Mouse (Mus musculus): ENCODE data around the gene Zfp758. TPM values are rescaled to one million over a fixed set of nuclear protein-coding genes. Genes with fewer than 3 reads are reported as not detected.
"Not testable (repeated sequence)": the region's sequence is repeated elsewhere in the genome, so short reads cannot be mapped to it uniquely, and the experiment has no call there.

The Zfp758 gene
- polyA plus RNA-seq (2014; fragmentation: Nextera tagmentation; extraction: Ambion mirVana), result 8.5 and 9.0 TPM in 2 replicates

DNA sequence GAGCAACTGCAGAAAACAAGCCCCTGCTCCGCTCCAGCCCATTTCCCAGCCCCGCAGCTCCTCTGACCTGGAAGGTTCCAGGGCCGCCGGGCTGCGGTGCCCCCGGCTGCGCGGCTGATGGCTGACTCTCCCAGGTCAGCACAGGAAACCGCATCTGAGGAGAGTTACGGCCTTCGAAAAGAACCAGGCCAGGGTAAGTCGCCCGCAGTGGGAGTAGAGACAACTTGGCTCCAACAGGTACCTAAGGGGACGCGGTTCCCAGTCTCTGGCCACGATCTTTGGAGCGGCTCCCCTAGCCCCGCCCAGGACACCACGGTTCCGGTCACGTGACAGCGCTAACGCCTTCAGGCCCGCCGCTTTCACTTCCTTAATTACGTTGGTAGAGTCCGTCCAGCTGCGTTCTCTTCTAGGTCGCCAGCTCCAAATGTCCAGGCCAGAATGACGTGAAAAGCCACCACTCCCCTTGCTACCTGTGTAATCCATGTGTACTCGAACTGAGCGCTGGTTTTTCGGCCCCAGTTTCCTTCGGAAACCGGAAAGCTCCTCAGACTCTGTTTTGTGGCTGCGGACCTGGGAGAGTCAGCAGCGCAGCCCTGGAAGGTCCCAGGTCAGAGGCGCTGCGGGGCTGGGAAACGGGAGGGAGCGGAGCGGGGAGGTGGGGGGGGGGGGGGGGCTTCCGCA is at the start of gene Zfp758, which contains the start of gene Zfp944:
Zfp758 (plus strand) TSS at position 353 of the 681 bp plus-strand sequence.
Zfp944 (minus strand) TSS at position 300 of the 681 bp plus-strand sequence.
- DNase-seq (ENCODE audit: low spot score) (peak; percentile 68), ATAC-seq (ENCODE audit: insufficient number of reproducible peaks, low FRiP score, low TSS enrichment, low read depth) (peak; percentile 98)
- H3K36me3 ChIP-seq (ENCODE audit: control insufficient read depth, insufficient read depth, low read length); H3K4me1 ChIP-seq (ENCODE audit: control insufficient read depth, insufficient read depth, low read length); H3K9me3 ChIP-seq (ENCODE audit: control insufficient read depth, low read length); H3K27ac ChIP-seq (replicated peaks; ENCODE audit: low read depth, low read length); H3K27me3 ChIP-seq (ENCODE audit: control insufficient read depth, insufficient read depth, low read length): not testable (repeated sequence)
- Histone ChIP-seq H3K4me3 (ENCODE audit: low read depth, low read length) (peak within 1 kb of the TSS; percentile 53), H3K9ac (ENCODE audit: low read length) (peak within 1 kb of the TSS; percentile 58), H3K4me2 (ENCODE audit: low read depth, severe bottlenecking) (peak within 1 kb of the TSS; percentile 41)
- WGBS, result under 1% methylated on average over 27 of the region's 43 CpGs

DNA sequence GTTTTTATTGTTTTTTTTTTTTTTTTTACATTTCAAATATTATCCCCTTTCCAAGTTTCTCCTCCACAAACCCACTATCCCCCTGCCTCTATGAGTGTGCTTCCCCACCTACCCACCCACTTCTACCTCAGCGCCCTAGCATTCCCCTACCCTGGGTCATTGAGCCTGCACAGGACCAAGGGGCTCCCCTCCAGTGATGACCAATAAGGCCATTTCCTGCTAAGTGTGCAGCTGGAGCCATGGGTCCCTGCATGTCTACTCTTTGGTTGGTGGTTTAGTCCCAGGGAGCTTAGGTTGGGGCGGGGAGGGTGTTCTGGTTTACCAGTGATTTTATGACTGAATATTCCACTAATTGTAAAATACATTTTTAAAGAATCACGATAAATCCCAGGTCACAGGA is 47.0 kb upstream of the Zfp758 start:
- H3K9me3 ChIP-seq (ENCODE audit: control insufficient read depth, low read length); H3K27ac ChIP-seq (replicated peaks; ENCODE audit: low read depth, low read length); H3K36me3 ChIP-seq (ENCODE audit: control insufficient read depth, insufficient read depth, low read length); H3K27me3 ChIP-seq (ENCODE audit: control insufficient read depth, insufficient read depth, low read length); DNase-seq (ENCODE audit: low spot score); H3K4me1 ChIP-seq (ENCODE audit: control insufficient read depth, insufficient read depth, low read length): not testable (repeated sequence)
- Histone ChIP-seq H3K4me3 (ENCODE audit: low read depth, low read length) (peak overlapping the region; percentile 52), H3K4me2 (ENCODE audit: low read depth, severe bottlenecking) (peak overlapping the region; percentile 34), H3K9ac (ENCODE audit: low read length) (peak overlapping the region; percentile 57)
- ATAC-seq (ENCODE audit: insufficient number of reproducible peaks, low FRiP score, low TSS enrichment, low read depth), result peak; percentile 33; the same call in 1 of the 2 replicates
- 5% methylated on average over 3 of the region's 3 CpGs for WGBS

DNA sequence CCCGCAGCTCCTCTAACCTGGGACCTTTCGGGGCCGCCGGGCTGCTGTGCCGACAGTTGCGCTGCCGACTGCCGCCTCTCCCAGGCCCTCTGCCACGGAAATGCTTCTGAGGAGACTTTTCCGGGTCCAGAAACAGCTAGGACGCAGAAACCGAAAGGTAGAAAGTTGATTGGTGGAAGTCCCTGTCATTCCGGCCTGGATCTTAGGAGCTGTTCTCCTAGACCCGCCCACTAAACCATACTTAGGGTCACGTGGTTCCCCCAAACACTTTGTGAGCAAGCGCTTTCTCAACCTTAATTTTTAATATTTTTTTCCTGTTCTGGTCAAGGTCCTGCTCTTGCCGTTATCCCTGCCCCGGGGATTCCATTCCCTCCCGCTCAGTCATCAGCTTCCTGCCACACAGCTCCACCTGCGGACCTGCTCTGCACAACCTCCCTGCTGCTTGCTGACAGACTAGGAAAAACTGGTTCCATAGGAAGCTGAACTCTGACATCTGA is 46.5 kb upstream of the Zfp758 start, which contains the start of gene CT030661.1:
CT030661.1 (minus strand) TSS at position 108 of the 497 bp plus-strand sequence.
- Histone ChIP-seq H3K4me3 (ENCODE audit: low read depth, low read length) (peak within 1 kb of the TSS; percentile 52), H3K9ac (ENCODE audit: low read length) (peak within 1 kb of the TSS; percentile 57), H3K4me2 (ENCODE audit: low read depth, severe bottlenecking) (peak within 1 kb of the TSS; percentile 34)
- DNase-seq (ENCODE audit: low spot score), result peak; percentile 85
- not testable (repeated sequence) for H3K27ac ChIP-seq (replicated peaks; ENCODE audit: low read depth, low read length); H3K4me1 ChIP-seq (ENCODE audit: control insufficient read depth, insufficient read depth, low read length); H3K27me3 ChIP-seq (ENCODE audit: control insufficient read depth, insufficient read depth, low read length); H3K9me3 ChIP-seq (ENCODE audit: control insufficient read depth, low read length); H3K36me3 ChIP-seq (ENCODE audit: control insufficient read depth, insufficient read depth, low read length)
- peak; percentile 99 for ATAC-seq (ENCODE audit: insufficient number of reproducible peaks, low FRiP score, low TSS enrichment, low read depth)
- 0% methylated on average over 20 of the region's 20 CpGs for WGBS

DNA sequence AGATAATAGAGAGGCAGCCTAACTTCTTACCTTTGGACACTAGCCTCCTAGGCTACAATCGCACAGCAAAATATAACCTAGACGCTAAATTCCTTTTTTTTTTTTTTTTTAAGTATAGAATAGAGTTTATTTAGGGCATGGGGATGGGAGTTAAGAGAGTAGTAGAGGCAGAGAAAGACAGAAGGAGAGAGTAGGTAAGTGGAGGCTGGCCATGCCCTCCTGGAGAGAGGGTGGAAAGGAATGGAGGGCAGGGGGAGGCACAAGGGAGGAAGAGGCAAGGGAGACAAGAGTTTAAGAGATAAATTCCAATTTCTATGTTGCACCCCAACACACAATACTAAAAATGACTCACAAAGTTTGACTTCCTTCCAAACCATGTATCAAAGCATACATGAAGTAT is 46.0 kb upstream of the Zfp758 start:
- not testable (repeated sequence) for H3K4me1 ChIP-seq (ENCODE audit: control insufficient read depth, insufficient read depth, low read length); H3K36me3 ChIP-seq (ENCODE audit: control insufficient read depth, insufficient read depth, low read length); H3K9me3 ChIP-seq (ENCODE audit: control insufficient read depth, low read length); H3K9ac ChIP-seq (ENCODE audit: low read length); DNase-seq (ENCODE audit: low spot score); H3K27ac ChIP-seq (replicated peaks; ENCODE audit: low read depth, low read length); H3K27me3 ChIP-seq (ENCODE audit: control insufficient read depth, insufficient read depth, low read length)
- Histone ChIP-seq H3K4me2 (ENCODE audit: low read depth, severe bottlenecking) (peak overlapping the region; percentile 32; the same call in 1 of the 2 replicates), H3K4me3 (ENCODE audit: low read depth, low read length) (peak overlapping the region; percentile 52)
- 13% methylated on average over 2 of the region's 2 CpGs for WGBS
- peak; percentile 9; the same call in 1 of the 2 replicates for ATAC-seq (ENCODE audit: insufficient number of reproducible peaks, low FRiP score, low TSS enrichment, low read depth)

DNA sequence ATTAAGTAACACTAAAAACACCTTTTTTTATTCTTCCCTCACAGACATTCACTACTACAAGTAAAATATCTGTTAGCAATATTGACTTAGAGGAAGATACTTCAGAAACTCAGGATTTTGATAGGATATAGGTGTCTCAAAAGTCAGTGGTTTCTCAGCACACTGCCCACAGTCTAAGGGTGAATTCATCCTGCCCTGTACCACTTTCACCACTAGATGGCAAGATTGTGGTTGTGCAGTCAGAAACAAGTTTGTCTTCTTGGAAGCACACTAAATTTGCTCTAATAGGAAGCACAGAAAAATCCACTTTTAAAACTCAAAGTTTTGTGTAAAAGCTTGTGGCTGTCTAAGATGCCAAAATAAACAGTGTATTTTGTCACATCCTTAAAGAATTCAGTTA is 8.5 kb upstream of the Zfp758 start:
- Histone ChIP-seq H3K27me3 (ENCODE audit: control insufficient read depth, insufficient read depth, low read length) (no peaks in the 10 kb centered on the region), H3K4me3 (ENCODE audit: low read depth, low read length) (no peak overlapping the region), H3K9me3 (ENCODE audit: control insufficient read depth, low read length) (no peaks in the 10 kb centered on the region), H3K27ac (replicated peaks; ENCODE audit: low read depth, low read length) (no peak overlapping the region), H3K4me1 (ENCODE audit: control insufficient read depth, insufficient read depth, low read length) (no peaks in the 10 kb centered on the region), H3K36me3 (ENCODE audit: control insufficient read depth, insufficient read depth, low read length) (no peaks in the 10 kb centered on the region; the same call in 1 of the 2 replicates), H3K9ac (ENCODE audit: low read length) (no peak overlapping the region), H3K4me2 (ENCODE audit: low read depth, severe bottlenecking) (no peak overlapping the region)
- DNase-seq (ENCODE audit: low spot score), result peak; percentile 44
- no peak for ATAC-seq (ENCODE audit: insufficient number of reproducible peaks, low FRiP score, low TSS enrichment, low read depth)

DNA sequence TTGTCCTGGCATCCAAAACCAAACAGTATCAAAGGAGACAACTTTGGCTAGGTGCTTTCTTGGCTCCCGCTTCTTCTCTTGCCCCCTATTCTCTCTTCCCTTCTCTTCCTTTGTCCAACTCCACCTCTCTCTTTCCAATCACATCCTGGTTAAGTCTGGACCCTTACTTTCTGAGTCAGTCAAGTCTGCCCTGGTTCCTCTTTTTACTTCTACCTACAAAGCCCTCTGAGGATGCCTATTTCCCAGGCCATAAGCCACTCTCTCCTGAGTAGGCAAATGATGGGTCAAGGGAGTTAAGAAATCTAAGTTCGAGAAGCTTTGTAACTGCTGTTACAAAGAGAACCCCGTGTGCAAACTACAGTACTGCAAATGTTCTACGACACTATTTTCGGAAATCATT is 681 bp upstream of the Zfp758 start:
- ATAC-seq (ENCODE audit: insufficient number of reproducible peaks, low FRiP score, low TSS enrichment, low read depth), result no peak
- Histone ChIP-seq H3K9ac (ENCODE audit: low read length) (peak overlapping the region; percentile 50), H3K27me3 (ENCODE audit: control insufficient read depth, insufficient read depth, low read length) (no peaks in the 10 kb centered on the region), H3K36me3 (ENCODE audit: control insufficient read depth, insufficient read depth, low read length) (no peaks in the 10 kb centered on the region), H3K4me2 (ENCODE audit: low read depth, severe bottlenecking) (peak overlapping the region; percentile 41), H3K27ac (replicated peaks; ENCODE audit: low read depth, low read length) (no peak overlapping the region), H3K4me3 (ENCODE audit: low read depth, low read length) (peak overlapping the region; percentile 53), H3K9me3 (ENCODE audit: control insufficient read depth, low read length) (no peaks in the 10 kb centered on the region; the same call in 1 of the 2 replicates), H3K4me1 (ENCODE audit: control insufficient read depth, insufficient read depth, low read length) (no peaks in the 10 kb centered on the region)
- no peak for DNase-seq (ENCODE audit: low spot score)
- WGBS, result 24% methylated on average over 5 of the region's 5 CpGs

DNA sequence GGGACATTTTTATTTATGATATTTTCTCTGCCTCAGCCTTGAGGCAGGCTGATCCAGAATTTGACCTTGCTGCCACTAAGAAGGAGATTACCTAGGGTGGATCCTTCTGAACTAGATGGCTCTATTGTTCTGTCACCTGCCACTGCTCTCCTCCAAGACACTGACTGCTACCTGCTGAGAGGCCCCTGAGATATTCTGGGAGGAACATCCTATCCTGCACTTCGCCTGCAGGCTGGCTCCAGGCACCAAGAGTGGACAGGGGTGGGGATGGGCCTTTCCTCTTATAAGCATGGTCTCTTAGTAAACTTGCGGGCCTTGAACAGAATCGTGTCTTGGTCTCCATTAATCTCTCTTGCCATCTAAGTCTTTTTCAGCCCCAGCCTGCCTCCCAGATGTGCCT is 2.6 kb downstream of the Zfp758 start:
- no peak overlapping the region for H3K9ac ChIP-seq (ENCODE audit: low read length)
- no peak overlapping the region for H3K27ac ChIP-seq (replicated peaks; ENCODE audit: low read depth, low read length)
- H3K36me3 ChIP-seq (ENCODE audit: control insufficient read depth, insufficient read depth, low read length), result no peaks in the 10 kb centered on the region
- H3K9me3 ChIP-seq (ENCODE audit: control insufficient read depth, low read length), result no peaks in the 10 kb centered on the region; the same call in 1 of the 2 replicates
- DNase-seq (ENCODE audit: low spot score) (no peak), ATAC-seq (ENCODE audit: insufficient number of reproducible peaks, low FRiP score, low TSS enrichment, low read depth) (no peak)
- 92% methylated on average over 3 of the region's 3 CpGs for WGBS
- no peaks in the 10 kb centered on the region for H3K4me1 ChIP-seq (ENCODE audit: control insufficient read depth, insufficient read depth, low read length)
- no peaks in the 10 kb centered on the region for H3K27me3 ChIP-seq (ENCODE audit: control insufficient read depth, insufficient read depth, low read length)
- no peak overlapping the region for H3K4me3 ChIP-seq (ENCODE audit: low read depth, low read length)
- H3K4me2 ChIP-seq (ENCODE audit: low read depth, severe bottlenecking), result no peak overlapping the region

DNA sequence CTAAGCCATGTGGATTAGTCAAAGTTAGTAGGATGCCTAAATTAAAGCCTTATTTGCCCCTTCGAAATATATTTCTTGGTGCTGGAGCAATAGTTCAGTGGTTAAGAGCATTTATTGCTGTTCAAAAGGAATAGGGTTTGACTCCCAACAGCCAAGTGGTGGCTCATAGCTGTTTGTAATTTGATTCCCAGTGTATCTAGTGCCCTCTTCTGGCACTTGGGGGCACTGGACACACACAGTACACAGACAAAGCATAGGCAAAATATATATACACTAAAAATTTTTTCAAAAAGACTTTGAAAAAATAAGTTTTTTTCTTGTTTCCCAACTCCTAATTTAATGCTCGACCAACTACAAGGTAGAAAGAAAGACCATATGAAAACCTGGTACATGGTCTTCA is 49.5 kb downstream of the Zfp758 start:
- Histone ChIP-seq H3K4me3 (ENCODE audit: low read depth, low read length) (no peak overlapping the region), H3K4me2 (ENCODE audit: low read depth, severe bottlenecking) (no peak overlapping the region), H3K9me3 (ENCODE audit: control insufficient read depth, low read length) (no peaks in the 10 kb centered on the region; the same call in 1 of the 2 replicates), H3K9ac (ENCODE audit: low read length) (no peak overlapping the region), H3K27me3 (ENCODE audit: control insufficient read depth, insufficient read depth, low read length) (no peaks in the 10 kb centered on the region), H3K4me1 (ENCODE audit: control insufficient read depth, insufficient read depth, low read length) (no peaks in the 10 kb centered on the region), H3K27ac (replicated peaks; ENCODE audit: low read depth, low read length) (no peak overlapping the region), H3K36me3 (ENCODE audit: control insufficient read depth, insufficient read depth, low read length) (no peaks in the 10 kb centered on the region)
- ATAC-seq (ENCODE audit: insufficient number of reproducible peaks, low FRiP score, low TSS enrichment, low read depth) (no peak), DNase-seq (ENCODE audit: low spot score) (peak; percentile 28)
- WGBS, result 77% methylated on average over 2 of the region's 2 CpGs
